24 mouse cellular contexts compared by ENCODE assay signal in genomic region chr2:18071947-18072346, GRCm38 (mm10).
"Had no signal": no experiment of that assay in that cellular context is flagged by ENCODE, and none has a peak within 500 bp of the region (broad histone marks: within the 10 kb centered on the region; RNA-seq: fewer than 3 reads in every experiment).

No protein-coding gene starts in this region.

- ATAC-seq: forebrain, embryonic 16.5 days; hindbrain, embryonic 16.5 days; inflammation-experienced regulatory T-cells, adult 6 months; intestine, embryonic 15.5 days; intestine, postnatal 0 days; liver, postnatal 0 days had no signal

- H3K4me1 ChIP-seq: heart, embryonic 10.5 days; heart, embryonic 12.5 days; hindbrain, embryonic 12.5 days; intestine, embryonic 15.5 days; limb, embryonic 10.5 days; limb, embryonic 12.5 days had no signal

- H3K9ac ChIP-seq: heart, embryonic 12.5 days; hindbrain, embryonic 12.5 days; hindbrain, embryonic 14.5 days; intestine, embryonic 15.5 days; limb, embryonic 12.5 days; liver, embryonic 13.5 days; liver, embryonic 15.5 days; liver, postnatal 0 days had no signal

- DNase-seq: gastrocnemius, adult 2 months; gastrocnemius, postnatal 10 days; gastrocnemius, postnatal 25 days; heart, adult 18-20 months; heart, postnatal 10 days; heart, postnatal 4 days; liver; liver, embryonic 13.5 days; liver, postnatal 0 days had no signal

- H3K27me3 ChIP-seq: heart, embryonic 12.5 days; hindbrain, embryonic 12.5 days; intestine, embryonic 15.5 days; limb, embryonic 12.5 days; liver, embryonic 13.5 days; liver, embryonic 15.5 days had no signal

- H3K27ac ChIP-seq: gastrocnemius, adult 2 months; heart, embryonic 10.5 days; hindbrain, embryonic 10.5 days; hindbrain, embryonic 12.5 days; hindbrain, embryonic 14.5 days; intestine, embryonic 15.5 days; layer of hippocampus, adult 2 months; left cerebral cortex, adult 2 months; limb, embryonic 10.5 days; limb, embryonic 12.5 days; liver, embryonic 13.5 days; liver, embryonic 15.5 days had no signal

- H3K4me3 ChIP-seq: gastrocnemius, adult 2 months; heart, embryonic 10.5 days; heart, embryonic 12.5 days; hindbrain, embryonic 10.5 days; hindbrain, embryonic 12.5 days; intestine, embryonic 15.5 days; layer of hippocampus, adult 2 months; left cerebral cortex, adult 2 months; limb, embryonic 10.5 days; limb, embryonic 12.5 days; liver, embryonic 13.5 days; liver, embryonic 15.5 days had no signal

- H3K4me2 ChIP-seq: heart, embryonic 12.5 days; hindbrain, embryonic 12.5 days; hindbrain, embryonic 14.5 days; intestine, embryonic 15.5 days; limb, embryonic 12.5 days; liver, embryonic 13.5 days; liver, embryonic 15.5 days had no signal

- H3K9me3 ChIP-seq: heart, embryonic 10.5 days; heart, embryonic 12.5 days; hindbrain, embryonic 10.5 days; hindbrain, embryonic 12.5 days; intestine, embryonic 15.5 days; limb, embryonic 10.5 days; limb, embryonic 12.5 days; liver, embryonic 13.5 days; liver, embryonic 15.5 days had no signal
